Mouse (Mus musculus) liver, embryonic 14.5 days (tissue): ENCODE data around the gene Eya2. TPM values are rescaled to one million over a fixed set of nuclear protein-coding genes. Genes with fewer than 3 reads are reported as not detected.

Source experiments
- ATAC-seq: fragments of 200-750 bp; cut with Nextera tagmentation; 2 replicates; pipeline ENCODE4 v1.8.0; 2017; ENCODE audit warnings: moderate number of reproducible peaks, mild to moderate bottlenecking, moderate library complexity; ENCODE audit not compliant: insufficient read depth
- DNase-seq, 3 experiments: peaks; one replicate each; pipeline ENCODE4 v3.0.0-alpha.2; 2012 to 2013; ENCODE audit warnings: low read depth in 3 of 3, low spot score in 3 of 3
- H3K27ac ChIP-seq: fragments of 300-500 bp; sonication (generic); 2 replicates; pipeline ENCODE4 v1.5.1; 2014; ENCODE audit warnings: moderate library complexity, mild to moderate bottlenecking, control low read depth, inconsistent platforms
- H3K27me3 ChIP-seq: fragments of 300-500 bp; sonication (generic); 2 replicates; pipeline ENCODE4 v1.6.1; 2014; ENCODE audit warnings: mild to moderate bottlenecking, low read length, moderate library complexity; ENCODE audit not compliant: control insufficient read depth, insufficient read depth
- H3K36me3 ChIP-seq: fragments of 300-500 bp; sonication (generic); replicated peaks from 2 replicates; pipeline ENCODE4 v1.6.1; 2014; ENCODE audit warnings: low read depth; ENCODE audit not compliant: control insufficient read depth, insufficient read depth
- H3K4me1 ChIP-seq, 2 experiments: fragments of 200-500 bp in 1 of 2; fragments of 300-500 bp in 1 of 2; sonication (generic) in 1 of 2; replicated peaks; 2 replicates each; pipeline ENCODE4 v1.6.1; 2012 to 2014; ENCODE audit warnings: antibody characterized with exemption in 1 of 2, inconsistent platforms in 1 of 2, low read length in 1 of 2; ENCODE audit not compliant: control insufficient read depth in 2 of 2, insufficient read depth in 2 of 2
- H3K4me2 ChIP-seq: fragments of 300-500 bp; sonication (generic); 2 replicates; pipeline ENCODE4 v1.6.1; 2014; ENCODE audit warnings: low read depth, mild to moderate bottlenecking, control low read depth, moderate library complexity
- H3K4me3 ChIP-seq, 2 experiments: fragments of 200-500 bp in 1 of 2; fragments of 300-500 bp in 1 of 2; sonication (generic) in 1 of 2; 2 replicates each; pipeline ENCODE4 v1.5.1; 2012 to 2014; ENCODE audit warnings: low read depth in 2 of 2, low read length in 2 of 2, mild to moderate bottlenecking in 2 of 2, control low read depth in 1 of 2, inconsistent platforms in 1 of 2, moderate library complexity in 1 of 2; ENCODE audit not compliant: insufficient read depth in 1 of 2
- H3K9ac ChIP-seq: fragments of 300-500 bp; sonication (generic); replicated peaks from 2 replicates; pipeline ENCODE4 v1.6.1; 2014; ENCODE audit warnings: mild to moderate bottlenecking, control low read depth, moderate library complexity
- H3K9me3 ChIP-seq: fragments of 300-500 bp; sonication (generic); 2 replicates; pipeline ENCODE4 v1.6.1; 2016; ENCODE audit warnings: low read length, mixed read lengths; ENCODE audit not compliant: control insufficient read depth
- CTCF ChIP-seq: IDR thresholded peaks from 2 replicates; pipeline ENCODE4 v1.5.1; 2016; ENCODE audit warnings: antibody characterized with exemption, low read depth, control low read depth
- EP300 ChIP-seq: IDR thresholded peaks from 2 replicates; pipeline ENCODE4 v1.6.1; 2016; ENCODE audit warnings: antibody characterized with exemption, low read depth
- WGBS: fragments of 180-500 bp; shearing (Covaris S2); extraction: QIAGEN DNeasy Blood & Tissue Kit; methylation state at CpG from one replicate; pipeline ENCODE4 v1.1.7; 2014; ENCODE audit not compliant: insufficient replicate concordance; 5-methylcytosine and 5-hydroxymethylcytosine counted together
- polyA plus RNA-seq, 2 experiments: library from polyadenylated mRNA; depleted of rRNA in 1 of 2; stranded (reverse) in 1 of 2; unstranded in 1 of 2; fragments of >200 nt; fragmentation: Nextera tagmentation in 1 of 2; extraction: Ambion mirVana in 1 of 2; gene quantifications; 2 replicates each; pipeline versions ENCODE4 v1.2.1 to v1.2.3; 2012 to 2014

Eya2 gene
- polyA plus RNA-seq, 2 experiments: 0.13 to 0.16 TPM

- no peak overlapping the region for H3K27ac ChIP-seq
- no peaks in the 10 kb centered on the region for H3K27me3 ChIP-seq
- no peak overlapping the region for H3K9ac ChIP-seq
- H3K4me2 ChIP-seq: no peak overlapping the region
- TF ChIP-seq EP300 (no peak), CTCF (no peak)
- peaks cover 82% of the 10 kb centered on the region for H3K36me3 ChIP-seq
- ATAC-seq: no peak
- H3K9me3 ChIP-seq: no peaks in the 10 kb centered on the region
- 93% methylated on average over 5 of the region's 5 CpGs for WGBS
- no peak overlapping the region for H3K4me3 ChIP-seq
- no peaks in the 10 kb centered on the region for H3K4me1 ChIP-seq
- DNase-seq: no peak
Observed at GRCm38 (mm10) chr2:165809901-165810477, 215.2 kb downstream of the Eya2 start.

GRCm38 (mm10) chr2:165811536-165811935 is 216.7 kb downstream of the Eya2 start:
- H3K9me3 ChIP-seq: no peaks in the 10 kb centered on the region
- no peak for DNase-seq
- ATAC-seq: no peak

GRCm38 (mm10) chr2:165812889-165813288 is 218.1 kb downstream of the Eya2 start:
- Histone ChIP-seq H3K4me1 (no peaks in the 10 kb centered on the region), H3K27me3 (no peaks in the 10 kb centered on the region), H3K27ac (no peak overlapping the region), H3K9ac (no peak overlapping the region), H3K9me3 (no peaks in the 10 kb centered on the region), H3K4me3 (no peak overlapping the region), H3K4me2 (no peak overlapping the region), H3K36me3 (peaks cover 67% of the 10 kb centered on the region)
- TF ChIP-seq EP300 (no peak), CTCF (no peak)
- 90% methylated on average over 8 of the region's 8 CpGs for WGBS
- ATAC-seq: no peak
- DNase-seq: no peak

More at GRCm38 (mm10) chr2:165811536-165811935, 216.7 kb downstream of the Eya2 start:
- Histone ChIP-seq H3K27ac (no peak overlapping the region), H3K27me3 (no peaks in the 10 kb centered on the region), H3K4me2 (no peak overlapping the region), H3K4me1 (no peaks in the 10 kb centered on the region), H3K36me3 (peaks cover 74% of the 10 kb centered on the region), H3K9ac (no peak overlapping the region), H3K4me3 (no peak overlapping the region)
- TF ChIP-seq EP300 (no peak), CTCF (peak; percentile 76)
- WGBS: 75% methylated on average over 5 of the region's 5 CpGs

GRCm38 (mm10) chr2:165815103-165815880 is 220.5 kb downstream of the Eya2 start:
- no peak overlapping the region for H3K4me3 ChIP-seq
- H3K36me3 ChIP-seq: peaks cover 60% of the 10 kb centered on the region
- no peaks in the 10 kb centered on the region for H3K27me3 ChIP-seq
- H3K4me1 ChIP-seq: no peaks in the 10 kb centered on the region
- no peak overlapping the region for H3K27ac ChIP-seq
- H3K4me2 ChIP-seq: no peak overlapping the region
- 83% methylated on average over 27 of the region's 28 CpGs for WGBS
- DNase-seq (no peak), ATAC-seq (no peak)
- TF ChIP-seq EP300 (no peak), CTCF (no peak)
- no peaks in the 10 kb centered on the region for H3K9me3 ChIP-seq
- no peak overlapping the region for H3K9ac ChIP-seq

GRCm38 (mm10) chr2:165817437-165817836 is 222.6 kb downstream of the Eya2 start:
- no peaks in the 10 kb centered on the region for H3K4me1 ChIP-seq
- no peak overlapping the region for H3K4me2 ChIP-seq
- TF ChIP-seq CTCF (no peak), EP300 (no peak)
- ATAC-seq (no peak), DNase-seq (no peak)
- H3K9ac ChIP-seq: no peak overlapping the region
- no peak overlapping the region for H3K27ac ChIP-seq
- 91% methylated on average over 10 of the region's 10 CpGs for WGBS
- H3K4me3 ChIP-seq: no peak overlapping the region
- H3K36me3 ChIP-seq: peaks cover 40% of the 10 kb centered on the region
- H3K27me3 ChIP-seq: no peaks in the 10 kb centered on the region
- no peaks in the 10 kb centered on the region for H3K9me3 ChIP-seq
